Mouse (Mus musculus): ENCODE results near the gene Dyrk1a.
"Not testable (repeated sequence)": the region's sequence is repeated elsewhere in the genome, so short reads cannot be mapped to it uniquely, and the experiment has no call there.

The Dyrk1a gene

GRCm38 (mm10) chr16:94628976-94629729 is 59.3 kb downstream of the Dyrk1a start:
- no peak for DNase-seq (ENCODE audit: inconsistent age in 2 of 2, low spot score in 1 of 2)

GRCm38 (mm10) chr16:94631984-94632383 is 62.2 kb downstream of the Dyrk1a start:
- DNase-seq (ENCODE audit: inconsistent age in 2 of 2, low spot score in 1 of 2): peak; percentile 53 to 85

- no peak for DNase-seq (ENCODE audit: inconsistent age in 2 of 2, low spot score in 1 of 2)
These were observed 62.7 kb downstream of the Dyrk1a start for GRCm38 (mm10) chr16:94632424-94632963.

- no peak for DNase-seq (ENCODE audit: inconsistent age in 2 of 2, low spot score in 1 of 2)
These were observed 63.2 kb downstream of the Dyrk1a start for GRCm38 (mm10) chr16:94633012-94633411.

- no peak for DNase-seq (ENCODE audit: inconsistent age in 2 of 2, low spot score in 1 of 2)
These were observed 67.6 kb downstream of the Dyrk1a start for GRCm38 (mm10) chr16:94637423-94637822.

- DNase-seq (ENCODE audit: inconsistent age in 2 of 2, low spot score in 1 of 2): no peak
These were observed 72.0 kb downstream of the Dyrk1a start for GRCm38 (mm10) chr16:94641799-94642198.

- no peak for DNase-seq (ENCODE audit: inconsistent age in 2 of 2, low spot score in 1 of 2)
These were observed 77.3 kb downstream of the Dyrk1a start for GRCm38 (mm10) chr16:94647153-94647552.

- DNase-seq (ENCODE audit: inconsistent age in 2 of 2, low spot score in 1 of 2): no peak
These were observed 78.1 kb downstream of the Dyrk1a start for GRCm38 (mm10) chr16:94647925-94648324.

GRCm38 (mm10) chr16:94649861-94650260 is 80.1 kb downstream of the Dyrk1a start:
- DNase-seq (ENCODE audit: inconsistent age in 2 of 2, low spot score in 1 of 2): no peak

- no peak for DNase-seq (ENCODE audit: inconsistent age in 2 of 2, low spot score in 1 of 2)
These were observed 82.4 kb downstream of the Dyrk1a start for GRCm38 (mm10) chr16:94652091-94652713.

GRCm38 (mm10) chr16:94655083-94655482 is 85.3 kb downstream of the Dyrk1a start:
- no peak for DNase-seq (ENCODE audit: inconsistent age in 2 of 2, low spot score in 1 of 2)

GRCm38 (mm10) chr16:94656891-94657290 is 87.1 kb downstream of the Dyrk1a start:
- peak in 1 of 2 experiments; percentile 57 for DNase-seq (ENCODE audit: inconsistent age in 2 of 2, low spot score in 1 of 2)

- DNase-seq (ENCODE audit: inconsistent age in 2 of 2, low spot score in 1 of 2): no peak
These were observed 89.6 kb downstream of the Dyrk1a start for GRCm38 (mm10) chr16:94659394-94659793.

- peak in 1 of 2 experiments; percentile 40 for DNase-seq (ENCODE audit: inconsistent age in 2 of 2, low spot score in 1 of 2)
These were observed 90.4 kb downstream of the Dyrk1a start for GRCm38 (mm10) chr16:94660221-94660620.

GRCm38 (mm10) chr16:94667557-94667956 is 97.7 kb downstream of the Dyrk1a start:
- peak in 1 of 2 experiments; percentile 51 for DNase-seq (ENCODE audit: inconsistent age in 2 of 2, low spot score in 1 of 2)

GRCm38 (mm10) chr16:94671313-94671712 is 101.5 kb downstream of the Dyrk1a start:
- DNase-seq (ENCODE audit: inconsistent age in 2 of 2, low spot score in 1 of 2): no peak

- no peak for DNase-seq (ENCODE audit: inconsistent age in 2 of 2, low spot score in 1 of 2)
These were observed 111.1 kb downstream of the Dyrk1a start for GRCm38 (mm10) chr16:94680924-94681323.

- no peak for DNase-seq (ENCODE audit: inconsistent age in 2 of 2, low spot score in 1 of 2)
These were observed 112.0 kb downstream of the Dyrk1a start for GRCm38 (mm10) chr16:94681760-94682159.

GRCm38 (mm10) chr16:94683960-94684359 is 114.2 kb downstream of the Dyrk1a start:
- no peak for DNase-seq (ENCODE audit: inconsistent age in 2 of 2, low spot score in 1 of 2)

- DNase-seq (ENCODE audit: inconsistent age in 2 of 2, low spot score in 1 of 2): peak in 1 of 2 experiments; percentile 64
These were observed 124.0 kb downstream of the Dyrk1a start for GRCm38 (mm10) chr16:94693687-94694305.

GRCm38 (mm10) chr16:94697553-94697952 is 127.7 kb downstream of the Dyrk1a start:
- DNase-seq (ENCODE audit: inconsistent age in 2 of 2, low spot score in 1 of 2): no peak

GRCm38 (mm10) chr16:94698234-94698633 is 128.4 kb downstream of the Dyrk1a start:
- not testable (repeated sequence) for DNase-seq (ENCODE audit: inconsistent age in 2 of 2, low spot score in 1 of 2)

All from adrenal gland, adult (tissue).